Mouse (Mus musculus) bone marrow, adult 2 months (tissue): Measurements from ENCODE around the gene Ltc4s.

Experiments used
- CTCF ChIP-seq: fragments of 200-500 bp; IDR thresholded peaks from 2 replicates; pipeline ENCODE4 v1.5.1; 2011; ENCODE audit warnings: low read length, control low read depth; ENCODE audit not compliant: control insufficient read depth, insufficient read depth
- POLR2A ChIP-seq: fragments of 200-500 bp; IDR thresholded peaks from 2 replicates; pipeline ENCODE4 v1.6.1; 2011; ENCODE audit warnings: low read depth, mild to moderate bottlenecking, control low read depth, low read length, borderline replicate concordance; ENCODE audit not compliant: control insufficient read depth

- TF ChIP-seq CTCF (no peak), POLR2A (no peak)
Observed at GRCm38 (mm10) chr11:50240235-50240911, 2.0 kb upstream of the Ltc4s start.
